Mouse (Mus musculus) brain, embryonic 14.5 days (tissue): ENCODE measurements around the gene 2210011C24Rik.

ENCODE experiments used
- CTCF ChIP-seq: fragments of 200-500 bp; IDR thresholded peaks from 2 replicates; pipeline ENCODE4 v1.5.1; 2012; ENCODE audit warnings: inconsistent platforms, mild to moderate bottlenecking, moderate library complexity, borderline replicate concordance; ENCODE audit not compliant: insufficient read depth, insufficient read length; ENCODE audit errors: extremely low read depth
- POLR2A ChIP-seq: fragments of 200-500 bp; IDR thresholded peaks from 2 replicates; pipeline ENCODE4 v1.6.1; 2012; ENCODE audit warnings: mild to moderate bottlenecking, inconsistent platforms, borderline replicate concordance; ENCODE audit not compliant: poor library complexity, insufficient read depth, insufficient read length, severe bottlenecking; ENCODE audit errors: extremely low read depth

DNA sequence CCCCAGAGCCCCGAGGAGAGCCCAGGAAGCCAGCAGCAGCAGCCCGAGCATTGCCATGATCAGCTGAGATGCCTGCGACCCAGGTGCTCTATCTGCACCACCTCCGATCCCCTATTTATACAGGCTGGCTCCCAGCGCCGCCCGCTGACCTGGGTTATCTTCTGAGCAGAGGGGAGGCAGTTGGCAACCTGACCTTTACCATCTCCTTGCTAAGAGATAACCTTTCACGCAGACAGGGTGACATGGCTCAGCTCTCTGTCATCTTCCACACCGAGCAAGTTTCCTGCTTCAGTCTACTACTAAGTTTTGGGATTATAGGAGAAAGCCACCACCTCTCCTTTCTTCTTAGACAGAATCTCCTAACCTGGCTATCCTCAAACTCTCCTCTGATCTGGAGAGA, 32.9 kb upstream of the 2210011C24Rik start, which contains the start of gene Rln3:
- TF ChIP-seq CTCF (no peak), POLR2A (no peak)
